Mouse (Mus musculus): ENCODE measurements at regions not wholly inside any gene's neighbourhood (a gene's known extent, or its start where the extent isn't known, plus 50 kb on each side); places are given as distances from the start of the nearest gene placed in this dataset.

- no peak for DNase-seq
These were observed 85.2 kb upstream of the Cadm1 start for GRCm38 (mm10) chr9:47444752-47445151.

- DNase-seq = no peak
These were observed 84.6 kb upstream of the Cadm1 start for GRCm38 (mm10) chr9:47445332-47445731.

DNA sequence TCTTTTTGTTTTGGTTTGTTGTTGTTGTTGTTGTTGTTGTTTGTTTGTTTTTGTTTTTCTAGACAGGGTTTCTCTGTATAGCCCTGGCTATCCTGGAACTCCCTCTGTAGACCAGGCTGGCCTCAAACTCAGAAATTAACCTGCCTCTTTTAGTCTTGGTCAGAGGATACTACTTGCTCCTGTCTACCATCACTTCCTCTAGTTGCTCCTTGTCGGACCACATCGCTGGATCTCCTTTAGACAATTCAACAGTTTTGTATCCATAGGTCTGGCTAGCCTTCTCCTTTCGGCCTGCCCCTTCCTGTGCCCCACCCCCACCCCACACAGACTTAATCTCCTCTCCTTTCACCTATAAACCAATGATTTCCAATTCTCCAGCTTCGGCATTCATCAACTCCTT, 77.2 kb upstream of the Cadm1 start:
- no peak for DNase-seq

DNA sequence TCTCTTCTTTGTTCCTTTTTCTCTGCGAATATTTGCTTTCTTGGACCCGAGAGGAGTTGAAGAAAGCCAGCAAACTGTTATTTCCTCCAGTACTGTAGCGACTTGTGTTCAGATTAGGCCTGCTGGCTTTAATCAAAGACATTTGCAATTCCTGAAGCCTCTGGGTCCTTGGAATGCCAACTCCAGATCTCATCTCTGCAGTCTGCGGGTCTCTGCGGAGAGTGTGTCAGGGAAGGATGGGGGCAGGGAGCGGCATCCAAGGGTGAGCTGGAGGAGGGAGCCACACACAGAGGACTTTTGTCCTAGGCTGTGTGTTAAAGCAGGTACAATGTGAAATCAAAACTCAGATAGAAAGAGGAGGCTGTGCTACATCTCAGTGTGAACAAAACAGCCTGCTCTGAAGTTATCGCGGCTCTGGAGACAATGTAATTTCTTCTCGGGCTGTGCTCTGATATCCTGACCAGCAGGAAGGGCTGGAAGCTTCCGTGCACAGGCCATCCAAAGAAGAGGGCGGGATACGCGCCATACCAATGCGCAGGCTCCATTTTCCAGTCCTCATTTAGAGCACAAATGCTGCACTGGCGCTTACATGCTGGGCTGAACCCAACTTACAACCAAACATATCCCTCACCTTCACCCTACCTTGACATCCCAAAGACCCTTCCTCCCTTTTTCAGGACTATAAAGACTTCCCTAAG, 71.1 kb upstream of the Cadm1 start:
- DNase-seq = no peak

DNA sequence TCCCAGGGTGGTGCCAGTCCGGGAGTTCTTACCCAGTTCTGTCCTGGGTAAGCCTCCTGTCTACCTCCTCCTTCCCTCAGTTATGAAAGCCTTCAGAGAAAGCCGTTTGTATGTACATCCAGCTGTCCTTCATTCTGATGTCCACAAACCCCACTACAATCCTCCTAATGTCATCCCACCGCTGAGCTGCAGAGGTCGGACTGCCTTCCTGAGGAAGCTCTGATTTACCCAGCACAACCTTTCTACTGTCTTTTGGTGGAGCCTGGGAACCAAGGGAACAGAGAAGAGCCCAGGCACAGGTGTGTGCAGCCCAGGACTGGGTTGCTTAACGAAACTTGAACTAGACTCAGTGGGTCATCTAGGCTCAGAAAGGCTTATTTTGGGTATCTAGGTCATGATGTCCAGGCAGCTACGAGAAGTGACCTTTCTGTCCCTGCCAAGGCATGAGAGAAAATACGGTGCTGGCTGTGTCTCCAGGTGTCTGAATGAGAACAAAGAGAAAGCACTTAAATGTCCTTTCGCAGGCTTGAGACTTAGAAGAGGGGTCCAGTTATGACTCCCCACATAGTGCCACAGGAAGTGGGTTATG, 70.4 kb upstream of the Cadm1 start:
- no peak for DNase-seq

DNA sequence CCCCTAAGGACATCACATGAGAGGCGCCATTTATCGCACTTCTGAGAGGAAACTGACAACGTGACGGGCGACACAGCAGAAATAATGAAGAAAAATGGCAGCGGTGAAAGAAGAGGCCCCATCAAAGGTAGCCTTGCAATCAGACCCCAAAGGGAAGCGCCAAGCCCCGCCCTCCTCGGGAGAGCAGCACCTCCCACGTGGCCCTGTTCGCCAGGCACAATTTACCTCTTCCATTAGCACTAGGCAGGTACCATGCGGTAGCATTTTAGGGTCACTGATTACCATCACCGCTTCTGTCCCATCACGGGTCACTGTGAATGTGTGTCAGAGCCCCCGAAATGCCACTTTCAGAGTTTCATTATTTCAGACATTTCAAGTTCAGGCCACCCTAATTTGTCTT, 69.7 kb upstream of the Cadm1 start:
- no peak for DNase-seq

DNA sequence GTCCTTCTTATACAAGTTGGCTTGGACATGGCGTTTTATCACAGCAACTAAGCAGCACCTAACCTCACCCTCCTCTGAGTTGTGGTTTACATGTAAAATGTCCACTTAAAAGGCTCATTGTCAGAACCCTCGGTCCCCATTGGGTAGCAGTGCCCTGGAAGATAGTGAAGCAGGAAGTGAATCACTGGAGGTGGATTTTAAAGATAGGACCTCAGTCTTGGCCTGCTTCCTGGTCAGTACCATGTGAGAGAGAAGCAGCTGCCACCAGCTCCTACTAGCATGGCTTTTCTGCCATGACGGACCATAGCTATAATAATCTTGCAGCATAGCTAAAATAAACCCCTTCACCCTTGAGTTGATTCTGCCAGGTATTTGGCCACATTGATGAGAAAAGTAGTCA, 68.1 kb upstream of the Cadm1 start:
- DNase-seq = no peak

GRCm38 (mm10) chr9:47466767-47467166, 63.2 kb upstream of the Cadm1 start:
- DNase-seq = no peak

DNA sequence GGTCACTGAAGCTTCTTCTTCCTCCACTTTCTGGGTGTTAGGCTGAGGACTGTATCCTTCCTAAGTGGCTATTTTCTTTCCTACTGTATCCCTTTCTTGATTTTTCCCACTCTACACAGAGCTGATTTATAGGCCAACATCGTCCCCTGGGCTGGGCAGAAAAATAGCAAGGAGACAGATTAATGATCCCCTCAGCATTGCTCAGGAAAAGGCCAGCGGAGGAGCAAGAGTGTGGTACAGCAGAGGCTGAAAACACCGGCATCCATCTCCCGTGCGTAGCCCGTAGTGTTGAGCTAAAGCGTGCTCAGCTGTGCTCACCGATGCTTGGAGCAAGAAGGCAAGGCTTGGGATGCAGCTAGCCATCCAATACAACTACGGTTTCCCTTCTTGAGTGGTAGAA, 62.2 kb upstream of the Cadm1 start:
- DNase-seq = no peak

GRCm38 (mm10) chr9:47469576-47469975, 60.4 kb upstream of the Cadm1 start:
- no peak for DNase-seq

- no peak for DNase-seq
These were observed 59.2 kb upstream of the Cadm1 start for GRCm38 (mm10) chr9:47470741-47471140.

GRCm38 (mm10) chr9:47471767-47472420, 58.1 kb upstream of the Cadm1 start:
- DNase-seq = peak in 1 of 2 experiments; percentile 64

DNA sequence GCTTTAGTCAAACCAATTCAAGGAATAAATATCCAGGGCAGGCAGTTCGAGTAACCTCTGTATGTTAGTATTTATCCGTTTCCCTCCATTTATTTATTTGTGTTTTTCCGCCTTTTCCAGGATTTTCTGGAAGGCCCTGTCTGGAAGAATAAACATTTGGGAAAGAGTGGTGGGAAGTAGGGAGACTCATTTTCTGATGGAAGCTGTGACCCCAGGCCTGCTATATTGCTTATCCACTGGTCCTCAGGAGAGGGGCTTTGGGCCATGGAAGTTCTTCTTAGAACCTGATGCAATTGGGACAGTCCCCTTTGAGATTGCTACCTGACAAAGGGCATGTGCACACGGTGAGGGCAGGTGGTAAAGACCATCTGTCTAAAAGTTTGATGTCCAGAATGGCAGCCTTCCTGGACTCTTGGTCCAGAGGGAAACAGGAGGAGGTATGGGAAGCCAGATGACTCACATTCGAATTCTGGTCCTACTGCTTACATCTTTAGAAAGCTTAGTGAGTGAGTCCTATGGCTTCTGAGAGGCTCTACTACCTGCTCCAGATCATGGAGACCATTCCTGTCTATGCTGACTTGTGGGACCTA, 56.1 kb upstream of the Cadm1 start:
- DNase-seq = no peak

GRCm38 (mm10) chr9:47474776-47475175, 55.2 kb upstream of the Cadm1 start:
- DNase-seq = no peak

DNA sequence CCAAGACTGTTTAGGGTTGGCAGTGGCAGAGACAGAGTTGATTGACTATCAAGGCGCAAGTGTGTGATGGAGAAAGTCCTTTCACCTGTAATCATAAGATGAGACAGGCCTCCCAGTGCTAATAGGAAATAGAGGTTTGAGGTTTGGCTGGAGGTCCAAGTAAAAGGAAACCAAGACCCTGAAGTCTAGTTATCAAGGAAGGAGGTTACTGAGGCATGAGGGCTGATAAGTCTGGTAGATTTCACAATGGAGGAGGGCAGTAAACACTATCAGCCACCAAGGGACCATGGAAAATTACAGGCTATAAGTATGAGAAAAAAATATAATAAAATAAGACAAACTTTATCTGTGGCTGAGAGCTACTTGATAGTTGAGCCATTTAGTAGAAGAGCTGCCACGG, 52.1 kb upstream of the Cadm1 start:
- no peak for DNase-seq
